Mouse (Mus musculus) cerebellum, adult 11 months (tissue): Measurements from ENCODE around the gene Zfp800.

Source experiments
- DNase-seq: peaks from one replicate; pipeline ENCODE4 v3.0.0; 2022

The Zfp800 gene

DNA sequence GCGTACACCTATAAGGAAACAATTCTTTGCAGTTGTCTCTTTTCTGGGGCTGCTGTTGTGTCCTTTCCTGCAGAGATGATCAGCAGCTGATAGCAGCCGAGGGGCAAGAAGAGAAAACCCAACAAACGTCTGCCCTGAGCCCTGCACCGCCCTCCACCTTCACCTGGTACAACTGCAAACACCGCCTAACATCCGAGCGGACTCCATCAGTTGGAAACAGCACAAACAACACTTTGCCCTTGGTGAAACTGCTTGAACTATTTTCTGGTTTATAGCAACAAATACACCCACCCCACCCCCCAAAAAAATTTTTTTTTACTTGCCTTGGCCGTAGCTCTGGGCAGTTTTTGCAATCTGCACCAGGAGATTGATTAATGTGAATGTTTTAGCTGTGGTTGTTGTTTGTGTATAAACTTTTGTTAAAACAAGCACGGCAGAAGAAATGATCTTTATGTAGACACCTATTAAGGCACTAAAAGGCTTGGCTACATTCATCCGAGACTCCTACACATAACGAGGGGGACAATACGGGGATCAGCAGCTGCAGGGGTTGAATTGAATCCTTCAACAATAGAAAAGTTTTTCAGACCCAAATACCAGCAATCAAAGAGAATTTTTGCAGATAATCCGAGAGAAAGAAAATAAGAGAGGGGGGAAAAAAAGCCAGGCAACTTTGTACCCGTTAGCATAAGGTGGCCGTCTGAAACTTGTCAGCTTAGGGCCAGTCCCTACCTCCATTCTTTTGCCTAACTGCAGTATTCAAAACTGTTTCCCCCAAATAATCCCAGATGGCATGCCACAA lies 1.6 kb downstream of the Zfp800 start:
- no peak for DNase-seq

DNA sequence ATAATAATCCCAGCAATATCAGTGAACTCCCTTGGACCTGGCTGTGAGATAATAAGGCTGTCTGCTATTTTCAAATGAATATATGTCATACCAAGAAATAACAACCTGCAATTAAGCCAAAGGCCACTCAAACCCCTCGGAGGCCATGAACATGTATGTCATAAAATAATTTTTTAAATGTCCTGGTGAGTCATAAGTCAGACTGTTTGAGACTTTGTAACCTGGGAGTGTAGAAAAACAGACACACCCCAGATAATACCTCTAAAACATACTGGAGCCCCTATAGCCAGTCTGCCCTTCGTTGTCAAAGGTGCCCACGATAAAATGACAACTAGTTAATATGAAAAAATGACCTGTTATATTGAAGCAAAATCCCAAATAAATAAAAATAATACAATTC lies 8.8 kb downstream of the Zfp800 start:
- no peak for DNase-seq

- no peak for DNase-seq
These were observed 12.6 kb downstream of the Zfp800 start for GRCm38 (mm10) chr6:28385169-28385568.

- DNase-seq: no peak
These were observed 15.8 kb downstream of the Zfp800 start for GRCm38 (mm10) chr6:28381983-28382382.

DNA sequence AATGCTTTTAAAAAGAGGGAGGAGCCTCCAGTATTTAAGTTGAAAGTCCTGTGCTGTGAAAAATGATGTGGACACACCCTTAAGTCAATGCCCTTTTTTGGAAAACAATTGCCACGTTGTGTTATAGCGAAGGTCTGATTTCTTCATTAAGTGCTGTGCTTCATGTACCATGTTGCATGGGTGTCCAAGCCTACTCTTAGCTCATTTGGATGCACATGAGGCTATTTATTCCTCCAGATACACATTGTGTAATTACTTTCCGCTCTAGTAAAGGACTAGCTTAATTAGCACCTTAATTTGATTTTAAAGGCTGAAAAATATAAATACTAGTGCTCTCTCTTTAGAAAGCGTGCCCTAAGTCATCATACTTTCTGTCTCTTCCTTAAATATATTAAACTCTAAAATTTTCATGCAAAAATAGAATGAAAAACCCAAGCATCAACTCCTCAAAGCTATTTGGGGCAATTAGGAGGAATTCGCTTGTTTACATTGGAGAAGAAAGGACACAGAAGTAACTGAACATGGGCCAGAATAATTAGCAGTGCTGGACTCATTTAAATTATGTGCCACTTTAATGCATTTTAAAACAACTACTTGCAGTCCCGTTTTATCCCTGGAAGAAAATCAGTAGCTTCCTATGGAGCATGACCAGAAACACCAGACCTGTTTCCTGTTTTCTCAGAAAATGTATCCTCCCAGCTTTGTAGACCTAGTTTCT lies 27.7 kb downstream of the Zfp800 start:
- no peak for DNase-seq

DNA sequence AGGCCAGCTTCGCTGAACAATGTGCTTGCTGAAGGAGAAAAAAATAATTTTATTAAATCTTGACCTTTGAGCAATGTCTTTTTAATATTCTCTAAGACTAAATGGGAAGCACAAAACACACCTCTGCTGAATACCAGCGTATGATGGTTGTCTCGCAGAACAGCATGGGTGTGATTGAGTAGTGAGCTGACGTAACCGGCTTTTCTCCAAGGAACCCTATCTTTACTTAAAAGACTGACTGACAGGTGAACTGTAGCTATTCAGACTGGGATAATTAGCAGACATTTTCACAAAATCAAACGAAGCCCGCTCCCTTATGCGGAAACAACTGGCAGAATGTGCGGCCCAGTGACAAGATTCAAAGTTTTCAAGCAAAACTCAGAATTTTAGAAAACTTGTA lies 30.2 kb downstream of the Zfp800 start:
- DNase-seq: no peak

DNA sequence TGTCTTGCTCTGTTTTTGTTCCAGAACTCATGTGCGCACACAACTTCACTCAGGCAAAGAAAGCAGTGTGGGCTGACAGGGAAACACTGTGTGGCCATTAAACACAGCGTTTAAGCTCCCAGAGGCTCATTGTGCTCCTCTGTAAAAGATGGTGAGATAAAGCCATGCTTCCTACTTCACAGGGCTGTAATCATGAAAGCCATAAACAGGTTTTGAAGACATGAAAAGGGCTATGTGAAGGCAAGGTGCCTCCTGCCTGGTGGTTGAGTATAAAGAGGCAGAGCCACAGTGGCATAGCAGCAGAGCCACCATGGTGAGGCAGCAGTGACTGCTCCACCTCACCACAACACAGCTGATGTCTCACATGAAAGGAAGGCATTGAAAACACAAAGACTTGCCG lies 46.7 kb downstream of the Zfp800 start:
- DNase-seq: no peak

DNA sequence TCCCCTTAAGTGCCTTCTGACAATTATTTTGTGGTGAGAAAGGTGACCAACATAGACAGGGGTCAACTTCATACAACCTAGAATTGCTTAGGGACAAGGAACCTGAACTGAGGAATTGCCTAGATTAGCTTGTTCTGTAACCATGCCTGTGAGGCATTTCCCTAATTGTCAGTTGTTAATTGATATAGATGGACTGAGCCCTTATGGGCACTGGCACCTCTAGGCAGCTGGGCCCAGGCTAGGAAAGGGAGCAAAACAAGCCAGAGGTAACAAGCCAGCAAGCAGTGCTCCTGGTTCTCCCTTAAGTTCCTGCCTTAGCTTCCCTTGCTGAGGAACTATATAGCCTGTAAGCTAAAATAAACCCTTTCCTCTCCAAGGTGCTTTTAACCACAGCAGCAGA lies 52.1 kb downstream of the Zfp800 start:
- DNase-seq: no peak

- DNase-seq: no peak
These were observed 52.6 kb downstream of the Zfp800 start for GRCm38 (mm10) chr6:28345181-28345580.

DNA sequence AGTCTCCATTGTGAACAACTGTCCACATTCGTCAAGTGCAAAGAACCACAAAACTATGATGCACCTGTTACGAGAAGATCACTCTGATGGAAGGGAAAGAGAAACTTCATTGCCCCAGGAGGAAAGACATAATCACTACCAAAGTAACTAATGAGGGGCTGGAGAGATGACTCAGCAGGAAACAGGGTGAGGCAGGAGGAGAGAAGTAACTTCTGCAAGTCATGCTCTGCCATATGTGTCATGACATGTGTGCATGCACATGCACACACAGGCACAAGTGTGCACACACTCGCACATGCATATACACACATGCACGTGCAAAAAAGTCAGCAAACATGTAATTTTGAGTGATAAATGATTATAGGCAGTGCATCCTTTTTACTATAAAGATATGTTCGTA lies 54.9 kb downstream of the Zfp800 start:
- DNase-seq: no peak

GRCm38 (mm10) chr6:28341174-28341573 lies 56.6 kb downstream of the Zfp800 start:
- DNase-seq: no peak

DNA sequence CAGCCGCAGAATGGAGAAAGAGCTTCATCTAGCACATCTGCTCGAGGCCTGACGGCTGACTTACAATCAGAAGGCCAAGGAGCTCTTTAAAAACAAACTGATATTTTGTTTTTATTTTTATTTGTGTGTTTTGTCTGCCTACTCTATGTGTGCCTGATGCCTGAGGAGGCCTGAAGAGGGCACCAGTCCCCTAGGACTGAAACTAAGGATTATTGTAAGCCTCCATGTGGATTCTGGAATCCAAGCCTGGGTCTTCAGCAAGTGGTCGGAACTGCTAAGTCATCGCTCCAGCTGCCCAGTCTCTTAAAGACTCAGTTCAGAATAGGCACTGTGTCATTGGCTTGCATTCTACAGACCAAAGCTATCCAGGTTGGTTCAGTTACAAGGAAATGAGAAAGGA lies 58.4 kb downstream of the Zfp800 start:
- no peak for DNase-seq

GRCm38 (mm10) chr6:28333696-28334095 lies 64.1 kb downstream of the Zfp800 start:
- DNase-seq: no peak

- no peak for DNase-seq
These were observed 65.3 kb downstream of the Zfp800 start for GRCm38 (mm10) chr6:28332546-28332945.

DNA sequence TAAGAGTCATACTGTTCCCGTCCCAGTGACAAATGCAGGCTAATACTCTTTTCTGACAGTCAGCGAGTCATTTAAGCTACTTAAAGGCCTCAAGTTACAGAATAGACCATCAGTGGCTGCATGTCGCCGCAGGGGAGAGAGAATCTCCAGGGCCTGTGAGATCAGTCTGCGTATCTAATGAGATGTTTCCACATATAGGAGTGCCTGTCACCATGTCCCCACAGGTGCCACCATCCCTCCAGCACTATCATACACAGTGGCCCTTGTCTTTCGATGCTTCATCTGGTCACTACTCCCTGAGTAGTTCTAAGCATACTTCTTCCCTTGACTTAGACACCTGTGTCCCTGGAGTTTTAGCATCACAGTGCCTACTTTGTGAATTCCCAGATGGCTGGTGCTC lies 68.0 kb downstream of the Zfp800 start:
- no peak for DNase-seq

GRCm38 (mm10) chr6:28329002-28329596 lies 68.7 kb downstream of the Zfp800 start:
- DNase-seq: no peak

DNA sequence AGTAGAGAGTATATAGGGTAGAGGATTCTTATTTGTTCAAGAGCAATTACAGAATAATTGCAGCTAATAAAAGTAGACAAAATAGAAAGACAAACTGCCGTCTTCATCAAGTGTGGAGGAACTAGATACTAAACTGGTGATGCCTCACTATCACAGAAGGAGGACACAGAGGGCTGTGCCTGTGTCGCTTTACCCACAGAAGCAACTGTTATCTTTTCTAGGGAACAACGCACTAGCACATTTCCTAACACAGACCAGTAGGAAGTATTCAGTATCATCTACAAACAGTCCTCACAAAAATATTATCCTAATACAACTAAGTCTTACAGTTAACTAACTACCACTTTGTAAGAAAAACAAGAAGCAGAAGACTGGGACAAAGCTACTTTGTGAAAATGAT lies 71.1 kb downstream of the Zfp800 start:
- no peak for DNase-seq

- DNase-seq: no peak
These were observed 75.4 kb downstream of the Zfp800 start for GRCm38 (mm10) chr6:28322399-28322798.

GRCm38 (mm10) chr6:28319648-28320270 lies 78.0 kb downstream of the Zfp800 start:
- DNase-seq: no peak

DNA sequence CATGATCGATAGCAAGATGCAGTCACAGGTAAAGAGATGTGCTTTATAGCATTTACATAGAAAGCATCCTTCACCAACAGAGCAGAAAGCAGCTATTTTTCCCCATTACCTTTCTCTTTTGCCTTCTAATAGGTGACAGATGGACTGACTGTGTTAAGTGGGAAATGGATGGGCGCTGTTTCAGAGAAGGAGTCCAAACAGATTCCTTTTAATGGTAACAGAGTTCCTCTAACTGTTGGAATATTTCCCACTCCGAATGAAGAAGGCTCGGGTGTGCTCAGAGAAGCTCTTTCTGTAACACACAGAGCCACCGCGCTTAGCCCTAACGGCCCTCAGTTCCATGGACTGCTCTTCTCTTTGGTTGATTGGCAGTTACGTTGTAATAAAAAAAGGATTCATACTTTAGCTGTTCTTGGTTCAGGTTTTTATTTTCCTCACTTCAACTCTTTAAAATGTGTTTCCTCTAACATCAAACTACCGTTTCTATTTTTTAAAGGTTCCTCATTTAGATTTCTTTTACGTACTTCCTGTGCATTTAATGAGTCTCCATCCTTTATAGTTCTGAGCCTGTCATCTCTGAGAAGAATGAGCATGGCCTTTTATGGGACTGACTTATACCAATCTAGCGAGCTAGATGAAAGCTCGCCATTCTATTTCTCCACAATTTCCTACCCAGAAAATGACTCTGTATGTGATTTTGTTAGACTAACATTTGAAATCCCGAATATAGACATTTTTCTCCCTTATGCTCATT lies 78.8 kb downstream of the Zfp800 start:
- DNase-seq: no peak

- no peak for DNase-seq
These were observed 82.6 kb downstream of the Zfp800 start for GRCm38 (mm10) chr6:28315208-28315607.

DNA sequence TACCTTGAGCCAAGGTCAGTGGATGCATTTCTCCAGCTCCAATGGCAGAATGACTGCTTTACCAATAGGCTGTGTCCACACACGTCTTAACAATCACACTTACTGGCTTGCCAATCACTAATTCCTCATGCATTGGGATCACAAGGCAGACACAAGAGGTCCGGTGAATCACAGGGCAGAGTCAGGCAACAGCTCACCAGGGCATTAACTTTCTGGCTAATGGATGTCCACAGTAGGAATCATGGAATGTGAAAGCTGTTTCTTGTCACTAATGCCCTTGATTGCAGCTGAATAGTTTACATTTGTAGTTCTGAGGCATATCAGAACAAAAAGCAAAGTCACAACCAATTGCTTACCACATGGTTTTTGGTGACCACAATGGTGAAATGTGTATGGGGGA lies 85.7 kb downstream of the Zfp800 start:
- no peak for DNase-seq

DNA sequence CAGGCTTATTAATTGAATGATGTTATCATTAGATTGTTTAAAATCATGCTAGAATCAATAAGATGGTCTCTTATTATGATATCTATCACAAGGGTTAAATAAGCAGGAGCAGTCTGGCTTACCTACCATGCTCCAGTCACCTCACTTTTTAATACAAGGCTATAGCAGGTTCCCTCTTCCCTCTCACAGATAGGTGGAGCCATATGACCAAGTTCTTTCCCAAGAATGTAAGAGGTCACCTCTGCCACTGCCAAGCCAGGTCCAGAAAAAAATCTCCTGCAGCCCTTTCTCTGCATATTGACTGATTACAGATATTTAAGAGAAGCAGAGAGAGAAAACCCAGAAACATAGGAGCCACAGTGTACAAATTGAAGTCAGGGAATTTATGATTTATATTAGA lies 88.1 kb downstream of the Zfp800 start:
- DNase-seq: no peak
